Mouse (Mus musculus) naive thymus-derived CD4-positive, alpha-beta T cell, adult 2 months (primary cell): ENCODE measurements around the gene Baz1b.

Experiments
- DNase-seq: peaks from one replicate; pipeline ENCODE4 v3.0.0-alpha.2; 2011; ENCODE audit warnings: low read depth

Gene Baz1b

GRCm38 (mm10) chr5:135186621-135187348, at the start of gene Baz1b:
Baz1b (plus strand) TSS chr5:135187264.
- peak; percentile 97 for DNase-seq

- DNase-seq = no peak
These were observed 47.2 kb upstream of the Baz1b start for GRCm38 (mm10) chr5:135139881-135140280.

- no peak for DNase-seq
These were observed 42.6 kb upstream of the Baz1b start for GRCm38 (mm10) chr5:135144469-135144868.

- DNase-seq = no peak
These were observed 41.5 kb upstream of the Baz1b start for GRCm38 (mm10) chr5:135145532-135145931.

- DNase-seq = no peak
These were observed 41.1 kb upstream of the Baz1b start for GRCm38 (mm10) chr5:135145955-135146354.

GRCm38 (mm10) chr5:135148715-135149052, 38.4 kb upstream of the Baz1b start:
- DNase-seq = no peak

GRCm38 (mm10) chr5:135149053-135149819, 37.8 kb upstream of the Baz1b start, which contains the start of gene Tbl2:
Tbl2 (plus strand) TSS chr5:135149657.
- DNase-seq = peak; percentile 100

- DNase-seq = no peak
These were observed 37.3 kb upstream of the Baz1b start for GRCm38 (mm10) chr5:135149820-135150178.

GRCm38 (mm10) chr5:135156496-135156895, 30.6 kb upstream of the Baz1b start:
- DNase-seq = no peak

- DNase-seq = no peak
These were observed 25.8 kb upstream of the Baz1b start for GRCm38 (mm10) chr5:135161221-135161620.

- DNase-seq = no peak
These were observed 25.4 kb upstream of the Baz1b start for GRCm38 (mm10) chr5:135161650-135162049.

GRCm38 (mm10) chr5:135162361-135162760, 24.7 kb upstream of the Baz1b start:
- DNase-seq = no peak

- DNase-seq = no peak
These were observed 24.2 kb upstream of the Baz1b start for GRCm38 (mm10) chr5:135162821-135163220.

GRCm38 (mm10) chr5:135166909-135167308, 20.2 kb upstream of the Baz1b start:
- no peak for DNase-seq

GRCm38 (mm10) chr5:135167469-135167868, 19.6 kb upstream of the Baz1b start:
- no peak for DNase-seq

- peak; percentile 98 for DNase-seq
These were observed 18.7 kb upstream of the Baz1b start, which contains the start of gene Bcl7b for GRCm38 (mm10) chr5:135168063-135169062. Bcl7b (plus strand) TSS chr5:135168283.

GRCm38 (mm10) chr5:135169479-135169878, 17.6 kb upstream of the Baz1b start:
- no peak for DNase-seq

- no peak for DNase-seq
These were observed 15.3 kb upstream of the Baz1b start for GRCm38 (mm10) chr5:135171688-135172220.

GRCm38 (mm10) chr5:135172986-135173385, 14.1 kb upstream of the Baz1b start:
- no peak for DNase-seq

GRCm38 (mm10) chr5:135175086-135175485, 12.0 kb upstream of the Baz1b start:
- no peak for DNase-seq

GRCm38 (mm10) chr5:135178523-135178922, 8.5 kb upstream of the Baz1b start:
- no peak for DNase-seq

- DNase-seq = no peak
These were observed 8.1 kb upstream of the Baz1b start for GRCm38 (mm10) chr5:135178996-135179395.
